Mouse (Mus musculus): Measurements from ENCODE around the gene Sh3rf1. TPM values are rescaled to one million over a fixed set of nuclear protein-coding genes. Genes with fewer than 3 reads are reported as not detected.

Sh3rf1 gene
- polyA plus RNA-seq, 1 experiment from 2014 or later: 13.0 TPM

GRCm38 (mm10) chr8:61355503-61355902, 131.8 kb downstream of the Sh3rf1 start:
- no peaks in the 10 kb centered on the region for H3K9me3 ChIP-seq (replicated peaks)
- H3K36me3 ChIP-seq: no peaks in the 10 kb centered on the region
- H3K4me1 ChIP-seq: peaks cover 9% of the 10 kb centered on the region; the same call in 1 of the 2 replicates
- no peaks in the 10 kb centered on the region for H3K27me3 ChIP-seq
- H3K4me2 ChIP-seq (replicated peaks): no peak overlapping the region
- H3K4me3 ChIP-seq (replicated peaks): no peak overlapping the region
- WGBS: 30% methylated on average over 5 of the region's 5 CpGs
- ATAC-seq (ENCODE audit: insufficient number of reproducible peaks, low FRiP score, low TSS enrichment, low read depth): no peak
- no peak overlapping the region for H3K27ac ChIP-seq (replicated peaks)
- H3K9ac ChIP-seq: no peak overlapping the region

GRCm38 (mm10) chr8:61359004-61359403, 135.3 kb downstream of the Sh3rf1 start:
- Histone ChIP-seq H3K9ac (no peak overlapping the region), H3K4me2 (replicated peaks) (no peak overlapping the region), H3K9me3 (replicated peaks) (no peaks in the 10 kb centered on the region), H3K4me3 (replicated peaks) (no peak overlapping the region), H3K27me3 (no peaks in the 10 kb centered on the region), H3K36me3 (peaks cover 17% of the 10 kb centered on the region; the same call in 1 of the 2 replicates), H3K27ac (replicated peaks) (no peak overlapping the region), H3K4me1 (peaks cover 9% of the 10 kb centered on the region; the same call in 1 of the 2 replicates)
- 29% methylated on average over 8 of the region's 8 CpGs for WGBS
- no peak for ATAC-seq (ENCODE audit: insufficient number of reproducible peaks, low FRiP score, low TSS enrichment, low read depth)

- Histone ChIP-seq H3K9me3 (replicated peaks) (no peaks in the 10 kb centered on the region), H3K9ac (no peak overlapping the region), H3K4me3 (replicated peaks) (no peak overlapping the region), H3K4me2 (replicated peaks) (no peak overlapping the region), H3K36me3 (peaks cover 22% of the 10 kb centered on the region; the same call in 1 of the 2 replicates), H3K27ac (replicated peaks) (no peak overlapping the region), H3K4me1 (peaks cover 5% of the 10 kb centered on the region; the same call in 1 of the 2 replicates), H3K27me3 (no peaks in the 10 kb centered on the region)
- 56% methylated on average over 10 of the region's 10 CpGs for WGBS
- ATAC-seq (ENCODE audit: insufficient number of reproducible peaks, low FRiP score, low TSS enrichment, low read depth): no peak
These were observed 136.2 kb downstream of the Sh3rf1 start for GRCm38 (mm10) chr8:61359851-61360272.

GRCm38 (mm10) chr8:61360362-61360761, 136.7 kb downstream of the Sh3rf1 start:
- H3K27ac ChIP-seq (replicated peaks): no peak overlapping the region
- no peak for ATAC-seq (ENCODE audit: insufficient number of reproducible peaks, low FRiP score, low TSS enrichment, low read depth)
- no peak overlapping the region for H3K4me2 ChIP-seq (replicated peaks)
- peaks cover 22% of the 10 kb centered on the region; the same call in 1 of the 2 replicates for H3K36me3 ChIP-seq
- no peak overlapping the region for H3K9ac ChIP-seq
- whole genome bisulfite sequencing: 79% methylated on average over 4 of the region's 4 CpGs
- H3K4me3 ChIP-seq (replicated peaks): no peak overlapping the region
- H3K4me1 ChIP-seq: peaks cover 5% of the 10 kb centered on the region; the same call in 1 of the 2 replicates
- H3K9me3 ChIP-seq (replicated peaks): no peaks in the 10 kb centered on the region
- no peaks in the 10 kb centered on the region for H3K27me3 ChIP-seq

GRCm38 (mm10) chr8:61361476-61361875, 137.8 kb downstream of the Sh3rf1 start:
- Histone ChIP-seq H3K4me3 (replicated peaks) (no peak overlapping the region), H3K27ac (replicated peaks) (no peak overlapping the region), H3K36me3 (peaks cover 27% of the 10 kb centered on the region; the same call in 1 of the 2 replicates), H3K9ac (no peak overlapping the region), H3K4me1 (peaks cover 5% of the 10 kb centered on the region; the same call in 1 of the 2 replicates), H3K9me3 (replicated peaks) (no peaks in the 10 kb centered on the region), H3K4me2 (replicated peaks) (no peak overlapping the region), H3K27me3 (no peaks in the 10 kb centered on the region)
- 92% methylated on average over 11 of the region's 11 CpGs for WGBS
- no peak for ATAC-seq (ENCODE audit: insufficient number of reproducible peaks, low FRiP score, low TSS enrichment, low read depth)

- 86% methylated on average over 9 of the region's 9 CpGs for WGBS
- Histone ChIP-seq H3K36me3 (peaks cover 30% of the 10 kb centered on the region; the same call in 1 of the 2 replicates), H3K4me3 (replicated peaks) (no peak overlapping the region), H3K9ac (no peak overlapping the region), H3K4me2 (replicated peaks) (no peak overlapping the region), H3K9me3 (replicated peaks) (no peaks in the 10 kb centered on the region), H3K4me1 (peaks cover 5% of the 10 kb centered on the region; the same call in 1 of the 2 replicates), H3K27ac (replicated peaks) (no peak overlapping the region), H3K27me3 (no peaks in the 10 kb centered on the region)
- ATAC-seq (ENCODE audit: insufficient number of reproducible peaks, low FRiP score, low TSS enrichment, low read depth): no peak
These were observed 138.7 kb downstream of the Sh3rf1 start for GRCm38 (mm10) chr8:61362301-61362913.

- WGBS: 93% methylated on average over 9 of the region's 9 CpGs
- no peaks in the 10 kb centered on the region for H3K4me1 ChIP-seq
These were observed 149.6 kb downstream of the Sh3rf1 start for GRCm38 (mm10) chr8:61373303-61373702.

GRCm38 (mm10) chr8:61374059-61374755, 150.5 kb downstream of the Sh3rf1 start:
- no peaks in the 10 kb centered on the region for H3K9me3 ChIP-seq (replicated peaks)
- no peak overlapping the region for H3K9ac ChIP-seq
- no peak for ATAC-seq (ENCODE audit: insufficient number of reproducible peaks, low FRiP score, low TSS enrichment, low read depth)
- H3K4me2 ChIP-seq (replicated peaks): no peak overlapping the region
- no peak overlapping the region for H3K27ac ChIP-seq (replicated peaks)
- no peaks in the 10 kb centered on the region for H3K27me3 ChIP-seq
- 80% methylated on average over 16 of the region's 16 CpGs for WGBS
- peaks cover 23% of the 10 kb centered on the region for H3K36me3 ChIP-seq
- no peak overlapping the region for H3K4me3 ChIP-seq (replicated peaks)
- no peaks in the 10 kb centered on the region for H3K4me1 ChIP-seq

More at GRCm38 (mm10) chr8:61373303-61373702, 149.6 kb downstream of the Sh3rf1 start:
- no peak for ATAC-seq (ENCODE audit: insufficient number of reproducible peaks, low FRiP score, low TSS enrichment, low read depth)
- Histone ChIP-seq H3K27ac (replicated peaks) (no peak overlapping the region), H3K4me3 (replicated peaks) (no peak overlapping the region), H3K9me3 (replicated peaks) (no peaks in the 10 kb centered on the region), H3K4me2 (replicated peaks) (no peak overlapping the region), H3K9ac (no peak overlapping the region), H3K27me3 (no peaks in the 10 kb centered on the region), H3K36me3 (peaks cover 23% of the 10 kb centered on the region)

- no peaks in the 10 kb centered on the region for H3K27me3 ChIP-seq
- no peak overlapping the region for H3K27ac ChIP-seq (replicated peaks)
- H3K9ac ChIP-seq: no peak overlapping the region
- no peak overlapping the region for H3K4me2 ChIP-seq (replicated peaks)
- ATAC-seq (ENCODE audit: insufficient number of reproducible peaks, low FRiP score, low TSS enrichment, low read depth): no peak
- H3K4me1 ChIP-seq: no peaks in the 10 kb centered on the region
- H3K9me3 ChIP-seq (replicated peaks): no peaks in the 10 kb centered on the region
- 85% methylated on average over 7 of the region's 7 CpGs for WGBS
- peaks cover 23% of the 10 kb centered on the region for H3K36me3 ChIP-seq
- no peak overlapping the region for H3K4me3 ChIP-seq (replicated peaks)
These were observed 151.5 kb downstream of the Sh3rf1 start for GRCm38 (mm10) chr8:61375205-61375604.

GRCm38 (mm10) chr8:61378847-61379698, 155.4 kb downstream of the Sh3rf1 start:
- 69% methylated on average over 11 of the region's 11 CpGs for WGBS
- no peak overlapping the region for H3K27ac ChIP-seq (replicated peaks)
- 0 out of 2 replicates have a peak, but pooled peaks cover 4% of the 10 kb centered on the region for H3K36me3 ChIP-seq
- no peak overlapping the region for H3K4me2 ChIP-seq (replicated peaks)
- ATAC-seq (ENCODE audit: insufficient number of reproducible peaks, low FRiP score, low TSS enrichment, low read depth): no peak
- H3K27me3 ChIP-seq: no peaks in the 10 kb centered on the region
- H3K4me3 ChIP-seq (replicated peaks): no peak overlapping the region
- H3K9me3 ChIP-seq (replicated peaks): no peaks in the 10 kb centered on the region
- no peak overlapping the region for H3K9ac ChIP-seq
- no peaks in the 10 kb centered on the region for H3K4me1 ChIP-seq

- Histone ChIP-seq H3K27me3 (no peaks in the 10 kb centered on the region), H3K4me1 (peaks cover 15% of the 10 kb centered on the region), H3K27ac (replicated peaks) (no peak overlapping the region), H3K9me3 (replicated peaks) (no peaks in the 10 kb centered on the region), H3K4me2 (replicated peaks) (no peak overlapping the region), H3K9ac (no peak overlapping the region), H3K36me3 (peaks cover 15% of the 10 kb centered on the region; the same call in 1 of the 2 replicates), H3K4me3 (replicated peaks) (no peak overlapping the region)
- 75% methylated on average over 9 of the region's 9 CpGs for WGBS
- ATAC-seq (ENCODE audit: insufficient number of reproducible peaks, low FRiP score, low TSS enrichment, low read depth): no peak
These were observed 160.9 kb downstream of the Sh3rf1 start for GRCm38 (mm10) chr8:61384536-61384935.
